Mouse (Mus musculus): Measurements from ENCODE around the gene Gm9747. TPM values are rescaled to one million over a fixed set of nuclear protein-coding genes. Genes with fewer than 3 reads are reported as not detected.

Gene Gm9747
- total RNA-seq, 2 experiments from 2014 or later: not detected

DNA sequence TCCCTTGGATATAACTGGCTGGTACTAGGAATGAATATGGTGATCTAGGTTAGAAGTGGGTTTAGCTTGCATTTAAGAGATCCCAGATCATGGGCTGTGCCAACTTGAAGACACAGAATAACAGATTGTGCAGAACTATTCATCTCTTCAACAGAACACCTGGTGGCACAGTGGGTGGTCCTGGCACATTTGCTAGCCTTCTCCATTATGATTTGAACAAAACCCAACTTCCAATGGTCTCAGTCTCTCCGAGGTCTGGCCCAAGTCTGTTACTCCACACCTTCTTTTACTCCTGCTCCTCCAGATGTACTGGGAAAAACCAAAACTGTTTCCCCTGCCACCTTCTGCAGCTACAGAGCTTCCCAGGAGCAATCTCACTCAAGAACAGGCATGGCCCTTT, 29.4 kb downstream of the Gm9747 start:
- DNase-seq (ENCODE audit: low spot score in 2 of 2): no peak
- H3K4me3 ChIP-seq: no peak overlapping the region
- peak overlapping the region; percentile 69; the same call in 1 of the 2 replicates for H3K27ac ChIP-seq
- TF ChIP-seq CTCF (conservative IDR thresholded peaks at IDR 0.05): no peak

DNA sequence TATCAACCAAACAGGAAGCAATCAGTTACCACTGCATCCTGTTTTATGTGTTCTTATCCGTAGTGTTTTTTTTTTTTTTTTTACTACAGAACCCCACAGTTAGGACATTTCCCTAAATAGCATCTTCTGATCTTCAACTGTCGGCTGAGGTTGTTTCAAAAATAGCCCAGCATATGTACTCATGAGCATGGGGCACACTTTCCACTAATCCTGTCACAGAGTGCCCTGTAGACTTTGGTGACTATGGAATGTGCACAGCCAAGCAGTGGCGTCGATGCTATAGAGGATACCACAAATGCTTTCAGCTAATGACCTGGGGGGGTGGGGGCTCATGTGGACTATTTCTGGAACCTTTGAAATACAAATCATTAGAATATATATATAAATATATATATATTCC, 34.6 kb downstream of the Gm9747 start:
- TF ChIP-seq CTCF (conservative IDR thresholded peaks at IDR 0.05): no peak
- Histone ChIP-seq H3K4me3 (no peak overlapping the region), H3K27ac (no peak overlapping the region)
- DNase-seq (ENCODE audit: low spot score in 2 of 2): no peak

DNA sequence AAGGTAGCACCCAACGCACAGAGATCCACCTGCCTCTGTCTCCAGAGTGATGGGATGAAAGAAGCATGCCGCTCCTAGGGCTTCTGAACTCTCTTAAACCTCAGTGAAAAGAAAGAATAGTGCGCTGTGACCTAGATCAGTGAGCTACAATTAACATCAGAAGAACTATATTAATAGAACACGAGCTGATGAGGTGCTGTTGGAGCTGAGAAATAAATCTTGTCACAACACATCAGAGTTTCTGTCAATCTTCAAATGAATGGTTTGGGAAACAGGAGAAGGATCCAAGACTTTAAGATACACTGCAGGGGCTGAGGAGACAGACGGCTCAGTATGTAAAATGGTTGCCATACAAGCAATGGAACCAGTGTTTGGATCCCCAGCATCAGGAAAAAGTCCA, 39.3 kb downstream of the Gm9747 start:
- no peak for DNase-seq (ENCODE audit: low spot score in 2 of 2)
- Histone ChIP-seq H3K4me3 (no peak overlapping the region), H3K27ac (no peak overlapping the region)
- no peak for TF ChIP-seq CTCF (conservative IDR thresholded peaks at IDR 0.05)

DNA sequence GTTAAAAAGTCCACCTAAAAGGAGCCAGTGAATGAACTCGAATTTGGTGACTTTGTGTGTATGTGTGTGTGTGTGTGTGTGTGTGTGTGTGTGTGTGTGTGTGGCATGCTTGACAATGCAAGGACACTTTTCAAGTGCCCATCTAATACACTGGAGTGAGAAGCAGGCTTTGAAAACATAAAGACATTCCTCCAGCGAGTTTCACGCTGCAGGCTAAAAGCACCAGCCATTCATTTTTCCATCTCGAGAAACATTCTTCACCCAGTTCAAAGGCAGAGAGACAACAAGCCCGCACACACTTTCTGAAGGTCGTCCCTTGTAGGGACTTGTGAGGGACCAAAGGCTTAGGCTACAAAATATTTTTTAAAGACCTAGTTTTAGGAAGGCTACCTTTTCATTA, 40.6 kb downstream of the Gm9747 start:
- Histone ChIP-seq H3K27ac (no peak overlapping the region), H3K4me3 (no peak overlapping the region)
- no peak for TF ChIP-seq CTCF (conservative IDR thresholded peaks at IDR 0.05)
- DNase-seq (ENCODE audit: low spot score in 2 of 2): no peak

DNA sequence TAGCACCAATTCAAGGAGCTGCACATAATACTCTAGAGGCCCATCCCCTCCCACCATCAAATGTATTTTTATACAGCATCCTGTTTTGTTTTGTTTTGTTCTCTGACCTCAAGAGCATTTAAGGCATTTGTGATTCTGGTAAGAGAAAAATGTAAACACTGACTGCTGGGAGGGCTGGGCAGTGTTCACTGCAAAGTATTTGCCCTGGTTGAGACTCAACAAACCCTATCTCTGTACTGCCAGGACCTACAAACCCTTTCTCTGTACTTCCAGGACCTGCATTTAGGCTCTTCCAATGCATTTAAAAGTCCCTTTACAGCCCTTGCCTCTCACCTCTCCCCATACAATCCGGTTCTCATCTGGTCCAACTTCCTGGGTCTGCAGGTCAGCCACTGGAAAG, 41.4 kb downstream of the Gm9747 start:
- no peak overlapping the region for H3K27ac ChIP-seq
- DNase-seq (ENCODE audit: low spot score in 2 of 2): no peak
- TF ChIP-seq CTCF (conservative IDR thresholded peaks at IDR 0.05): no peak
- no peak overlapping the region for H3K4me3 ChIP-seq

DNA sequence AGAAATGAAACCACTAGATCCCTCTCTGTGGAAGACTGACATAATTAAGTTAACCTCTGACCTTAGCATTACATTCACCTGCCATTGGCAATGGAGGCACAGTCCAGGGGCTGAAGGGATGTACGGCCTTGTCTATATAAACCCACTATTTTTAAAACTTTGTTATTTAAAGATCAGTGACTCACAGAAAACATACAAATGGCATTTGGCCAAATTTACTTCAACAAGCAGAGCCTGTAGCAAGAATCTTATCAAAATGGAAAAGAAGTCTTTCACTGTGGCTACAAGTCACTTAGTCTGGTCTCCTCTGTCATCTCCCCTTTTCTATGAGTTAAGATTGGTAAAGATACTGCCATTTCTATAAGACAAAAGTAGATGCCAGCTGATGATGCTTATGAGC, 46.9 kb downstream of the Gm9747 start:
- no peak for TF ChIP-seq CTCF (conservative IDR thresholded peaks at IDR 0.05)
- no peak for DNase-seq (ENCODE audit: low spot score in 2 of 2)

DNA sequence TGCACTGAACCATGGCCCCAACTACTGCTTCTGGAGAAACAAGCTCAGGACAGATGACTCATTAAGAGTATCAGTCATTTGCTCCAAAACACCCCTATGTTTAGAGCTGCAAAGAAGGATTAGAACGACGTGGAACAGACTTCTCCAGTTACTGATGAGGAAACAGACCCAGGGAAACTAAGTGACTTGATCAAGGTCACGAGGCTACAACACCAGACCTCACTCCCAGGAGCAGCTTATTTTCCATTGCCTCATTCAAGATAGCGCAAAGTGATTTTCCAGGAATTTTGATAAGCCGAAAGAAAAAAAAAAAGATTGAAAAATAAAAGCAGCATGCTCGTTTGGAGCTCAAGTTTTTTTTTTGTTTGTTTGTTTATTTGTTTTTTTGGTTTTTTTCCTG, 48.9 kb downstream of the Gm9747 start:
- H3K27ac ChIP-seq: no peak overlapping the region; the same call in 1 of the 2 replicates
- H3K4me3 ChIP-seq: no peak overlapping the region
- no peak for TF ChIP-seq CTCF (conservative IDR thresholded peaks at IDR 0.05)
- DNase-seq (ENCODE audit: low spot score in 2 of 2): no peak

More for the DNA sequence above, 46.9 kb downstream of the Gm9747 start:
- no peak overlapping the region for H3K4me3 ChIP-seq
- H3K27ac ChIP-seq: no peak overlapping the region

- Histone ChIP-seq H3K4me3 (peak overlapping the region; percentile 62), H3K27ac (peak overlapping the region; percentile 93)
- peak; percentile 87 to 91 for DNase-seq (ENCODE audit: low spot score in 2 of 2)
- no peak for TF ChIP-seq CTCF (conservative IDR thresholded peaks at IDR 0.05)
These were observed 50.2 kb downstream of the Gm9747 start for GRCm38 (mm10) chr1:82282992-82283611.

DNA sequence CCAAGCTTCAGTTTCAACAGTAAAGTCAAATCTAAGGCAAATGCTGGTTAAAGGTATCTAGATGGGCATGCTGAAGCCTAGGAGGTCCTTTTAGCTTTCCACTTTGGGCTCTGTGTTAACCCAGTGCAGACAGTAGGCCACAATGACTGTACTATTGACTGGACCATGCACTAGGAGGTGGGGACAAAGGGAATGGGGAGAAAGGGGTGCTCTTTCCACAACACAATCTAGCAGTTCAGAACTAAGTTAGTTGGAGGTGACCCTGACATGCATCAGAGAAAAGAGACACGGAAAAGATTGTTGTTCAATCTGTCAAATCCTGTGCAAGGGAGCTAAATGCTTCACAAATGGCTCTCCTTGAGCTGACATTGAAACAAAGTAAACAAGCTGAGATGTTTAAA, 51.0 kb downstream of the Gm9747 start:
- DNase-seq (ENCODE audit: low spot score in 2 of 2): no peak
- TF ChIP-seq CTCF (conservative IDR thresholded peaks at IDR 0.05): no peak

GRCm38 (mm10) chr1:82284403-82284802, 51.5 kb downstream of the Gm9747 start:
- no peak for TF ChIP-seq CTCF (conservative IDR thresholded peaks at IDR 0.05)
- Histone ChIP-seq H3K4me3 (peak overlapping the region; percentile 88), H3K27ac (peak overlapping the region; percentile 92)
- peak in 1 of 2 experiments; percentile 10 for DNase-seq (ENCODE audit: low spot score in 2 of 2)

More for the DNA sequence above, 51.0 kb downstream of the Gm9747 start:
- peak overlapping the region; percentile 62 for H3K4me3 ChIP-seq
- H3K27ac ChIP-seq: peak overlapping the region; percentile 93

Other genes starting within 250 kb of the Gm9747 start
- 10 to 100 TPM; 17.8 to 17.9 TPM for gene Irs1, start 58.3 kb downstream of the Gm9747 start, total RNA-seq (2021)
- 1 to 10 TPM; 7.4 to 7.6 TPM for gene Rhbdd1, start 83.3 kb downstream of the Gm9747 start, total RNA-seq (2021)

All from layer of hippocampus, adult 2 months (tissue).